Comparison of ENCODE assay signal across 15 mouse cellular contexts in the genomic region with DNA sequence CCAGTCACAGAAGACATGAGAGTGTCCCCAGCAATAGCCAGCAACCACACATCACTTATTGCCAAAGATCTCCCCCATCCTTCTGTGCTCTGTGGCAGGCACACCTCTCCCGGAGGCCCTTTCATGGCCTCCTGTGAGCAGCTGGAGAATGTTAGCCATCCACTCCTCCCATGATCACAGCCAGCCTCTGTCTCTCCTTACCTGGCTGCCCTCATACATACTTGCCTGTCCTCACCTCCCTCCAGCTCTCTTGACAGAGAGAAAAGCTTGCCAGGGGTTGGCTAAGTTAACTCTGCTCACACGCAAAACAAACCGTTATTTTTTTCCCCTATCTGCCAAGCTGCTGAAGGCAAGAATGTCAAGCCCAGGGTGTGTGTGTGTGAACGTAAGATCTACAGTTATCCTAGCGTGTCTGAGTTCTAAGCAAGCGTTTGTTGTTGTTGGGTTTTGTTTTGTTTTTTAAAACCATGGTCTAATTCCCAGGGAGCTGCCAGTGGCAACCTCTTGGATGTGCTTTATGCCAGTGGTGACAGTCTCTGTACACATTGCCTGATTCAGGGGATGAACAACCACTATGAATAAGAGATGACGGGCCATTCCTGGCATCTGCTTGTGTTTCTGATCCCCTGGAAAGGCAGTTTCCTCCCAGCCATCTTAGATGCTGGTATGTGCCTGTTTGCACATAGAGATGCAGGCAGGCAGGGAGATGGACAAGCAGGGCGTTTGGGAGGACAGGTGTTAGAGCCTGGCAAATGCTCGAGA.
"Had no signal": no experiment of that assay in that cellular context is flagged by ENCODE, and none has a peak within 500 bp of the region (broad histone marks: within the 10 kb centered on the region; RNA-seq: fewer than 3 reads in every experiment).

No protein-coding gene starts in this region.

- H3K4me3 ChIP-seq: left cerebral cortex, adult 2 months; limb, embryonic 15.5 days; liver, embryonic 12.5 days; midbrain, embryonic 12.5 days; myocyte; neural tube, embryonic 12.5 days had no signal

- ATAC-seq: liver, embryonic 12.5 days had no signal

- H3K27ac ChIP-seq: left cerebral cortex, adult 2 months; limb, embryonic 15.5 days; liver, embryonic 12.5 days; midbrain, embryonic 12.5 days; neural tube, embryonic 12.5 days had no signal

- H3K36me3 ChIP-seq: limb, embryonic 15.5 days; liver, embryonic 12.5 days; midbrain, embryonic 12.5 days; neural tube, embryonic 12.5 days had no signal

- H3K27me3 ChIP-seq: neural tube, embryonic 12.5 days had no signal

- H3K4me1 ChIP-seq: liver, embryonic 12.5 days had no signal

- H3K9ac ChIP-seq: limb, embryonic 15.5 days; liver, embryonic 12.5 days; lung, embryonic 14.5 days; midbrain, embryonic 12.5 days; neural tube, embryonic 12.5 days had no signal

- H3K9me3 ChIP-seq: limb, embryonic 15.5 days; liver, embryonic 12.5 days; midbrain, embryonic 12.5 days; neural tube, embryonic 12.5 days had no signal

- H3K4me2 ChIP-seq: limb, embryonic 15.5 days; liver, embryonic 12.5 days; lung, embryonic 14.5 days; midbrain, embryonic 12.5 days; neural tube, embryonic 12.5 days had no signal

- DNase-seq: kidney, postnatal 25 days; lung, embryonic 14.5 days; lung, postnatal 10 days; lung, postnatal 4 days; retina, postnatal 1 day; right cerebral cortex, postnatal 4 days; spleen, adult 18-20 months; thymus, adult 18-20 months; thymus, postnatal 14 days had no signal
